Mouse (Mus musculus): ENCODE data around the gene Adcy7. TPM values are rescaled to one million over a fixed set of nuclear protein-coding genes. Genes with fewer than 3 reads are reported as not detected.

The Adcy7 gene
- 10 to 100 TPM in 1 of 2 experiments, 1 to 10 TPM in 1; 2.4 to 13.2 TPM for polyA plus RNA-seq (2012; fragmentation: generic; extraction: Trizol)

DNA sequence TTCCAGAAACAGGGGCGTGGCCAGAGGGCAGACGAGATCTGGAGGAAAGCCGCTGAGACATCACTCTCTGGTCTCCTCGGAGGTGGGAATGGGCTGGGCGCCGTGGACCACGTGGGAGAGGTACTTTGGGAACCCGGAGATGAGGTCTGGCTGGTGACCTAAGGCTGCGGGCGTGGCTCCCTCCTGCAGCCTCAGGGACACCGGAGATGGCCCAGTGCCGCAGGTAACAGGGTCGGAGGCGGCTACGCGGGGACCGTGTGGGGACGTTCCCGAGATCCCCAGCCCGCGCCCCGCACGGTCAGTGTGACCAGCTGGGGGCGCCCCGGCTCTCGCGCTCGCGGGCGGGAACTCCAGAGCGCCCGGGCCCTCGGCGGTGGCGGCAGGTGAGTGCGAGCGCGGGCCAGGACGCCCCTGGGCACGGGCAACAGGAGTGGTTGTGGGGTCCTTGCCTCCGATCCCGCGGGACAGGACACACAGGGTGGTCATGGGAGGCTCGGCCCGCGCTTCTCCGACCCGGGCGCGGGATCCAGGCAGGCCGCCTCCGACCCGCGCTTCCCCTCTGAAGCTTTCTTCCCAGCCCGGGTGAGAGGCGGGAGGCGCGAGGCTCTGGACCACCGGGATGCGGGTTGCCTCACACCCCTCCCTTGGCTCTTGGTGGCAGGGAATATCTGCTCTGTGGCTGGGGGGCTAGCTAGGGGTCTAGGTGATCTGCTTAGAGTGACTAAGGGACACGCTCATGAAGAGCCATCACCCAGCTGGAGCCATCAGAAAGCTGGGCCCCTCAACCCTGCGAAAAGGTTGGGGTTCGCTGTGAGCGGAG, at the start of gene Adcy7:
TSS of gene Adcy7 (plus strand) at position 173 of the 820 bp plus-strand sequence.

DNA sequence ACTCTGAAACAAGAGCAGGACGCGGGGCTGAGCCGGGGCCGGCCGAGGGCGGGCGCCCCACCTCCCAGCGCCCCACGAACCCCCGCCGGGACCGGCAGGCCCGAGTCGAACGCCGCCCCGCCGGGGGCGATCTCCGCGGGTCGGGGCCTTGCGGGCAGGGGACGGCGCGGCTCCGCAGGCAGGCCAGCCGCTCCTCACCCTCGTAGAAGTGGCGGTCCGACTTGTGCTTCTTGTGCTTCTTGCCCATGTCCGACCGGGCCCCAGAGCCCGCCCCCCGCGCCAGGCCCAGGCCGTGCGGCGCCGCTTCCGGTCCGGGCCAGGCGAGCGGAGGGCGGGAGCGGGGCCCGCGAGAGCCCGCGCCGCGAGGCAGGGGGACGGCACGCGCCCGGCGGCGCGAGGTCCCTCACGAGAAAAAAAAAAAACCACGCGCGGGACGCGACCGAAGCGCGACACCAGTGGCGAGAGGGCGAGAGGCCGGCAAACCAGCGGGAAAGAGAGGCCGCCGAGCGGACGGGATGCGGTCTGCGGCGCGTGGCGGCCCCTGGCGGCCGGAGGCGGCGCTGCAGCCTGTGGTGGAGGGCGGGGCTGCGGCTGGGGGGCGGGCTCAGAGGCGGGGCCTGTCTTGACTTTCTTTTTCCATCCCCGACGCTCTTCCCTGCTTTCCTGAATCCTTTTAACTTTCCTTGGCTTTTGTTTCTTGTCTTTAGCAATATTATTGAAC, 89.7 kb downstream of the Adcy7 start, which contains the start of gene Brd7:
TSS of gene Brd7 (minus strand) at position 487 of the 721 bp plus-strand sequence.

Other genes with a start within 250 kb of the Adcy7 start
- gene Cnep1r1, start 153.6 kb upstream of the Adcy7 start, polyA plus RNA-seq (2012; fragmentation: generic; extraction: Trizol) = 10 to 100 TPM in 1 of 2 experiments, 1 to 10 TPM in 1; 1.8 to 19.1 TPM
- gene Heatr3, start 134.5 kb upstream of the Adcy7 start, polyA plus RNA-seq (2012; fragmentation: generic; extraction: Trizol) = 10 to 100 TPM in 1 of 2 experiments, 1 to 10 TPM in 1; 8.0 to 19.2 TPM
- gene Tent4b, start 73.2 kb upstream of the Adcy7 start, polyA plus RNA-seq (2012; fragmentation: generic; extraction: Trizol) = 1 to 10 TPM in 1 of 2 experiments, under 1 TPM in 1; 0.46 to 3.6 TPM
- gene Brd7, start 89.8 kb downstream of the Adcy7 start, polyA plus RNA-seq (2012; fragmentation: generic; extraction: Trizol) = 10 to 100 TPM in 1 of 2 experiments, 1 to 10 TPM in 1; 7.1 to 40.5 TPM
- under 1 TPM in 1 of 2 experiments, not detected in 1; 0.64 TPM for gene Nkd1, start 249.0 kb downstream of the Adcy7 start, polyA plus RNA-seq (2012; fragmentation: generic; extraction: Trizol)